Mouse (Mus musculus) testis, adult 2 months (tissue): ENCODE results near the gene Zfp810.
"Not testable (repeated sequence)": the region's sequence is repeated elsewhere in the genome, so short reads cannot be mapped to it uniquely, and the experiment has no call there.

Source experiments
- CTCF ChIP-seq: fragments of 200-500 bp; IDR thresholded peaks from 2 replicates; pipeline ENCODE4 v1.5.1; 2012; ENCODE audit warnings: low read depth, mild to moderate bottlenecking, inconsistent platforms, low read length, moderate library complexity; ENCODE audit not compliant: control insufficient read depth, insufficient read depth, insufficient replicate concordance
- POLR2A ChIP-seq: fragments of 200-500 bp; IDR thresholded peaks from 2 replicates; pipeline ENCODE4 v1.6.1; 2012; ENCODE audit warnings: low read depth, mild to moderate bottlenecking, inconsistent platforms, low read length, moderate library complexity; ENCODE audit not compliant: control insufficient read depth

GRCm38 (mm10) chr9:22316047-22316446, 8.6 kb upstream of the Zfp810 start:
- TF ChIP-seq POLR2A, CTCF: not testable (repeated sequence)
